ENCODE assay signal across 17 mouse cellular contexts in genomic region chr14:99152683-99153082, GRCm38 (mm10).
"Had no signal": no experiment of that assay in that cellular context is flagged by ENCODE, and none has a peak within 500 bp of the region (broad histone marks: within the 10 kb centered on the region; RNA-seq: fewer than 3 reads in every experiment).

No protein-coding gene starts in this region.

- H3K27ac ChIP-seq: macrophage; midbrain, embryonic 13.5 days; midbrain, embryonic 15.5 days; neural tube, embryonic 12.5 days had no signal

- DNase-seq: lung, adult 18-20 months; lung, embryonic 14.5 days; lung, postnatal 10 days; lung, postnatal 36 days; right cerebral cortex, adult 18-20 months; right cerebral cortex, postnatal 25 days; right cerebral cortex, postnatal 4 days; spleen, adult 18-20 months; thymus, adult 18-20 months; thymus, postnatal 14 days; thymus, postnatal 36 days had no signal

- H3K4me2 ChIP-seq: lung, embryonic 14.5 days; midbrain, embryonic 11.5 days; midbrain, embryonic 13.5 days; midbrain, embryonic 15.5 days; neural tube, embryonic 12.5 days had no signal

- H3K9me3 ChIP-seq: megakaryocyte, embryonic 14.5 days; midbrain, embryonic 13.5 days; midbrain, embryonic 15.5 days; neural tube, embryonic 12.5 days had no signal

- H3K27me3 ChIP-seq: megakaryocyte, embryonic 14.5 days; midbrain, embryonic 13.5 days; midbrain, embryonic 15.5 days; neural tube, embryonic 12.5 days had no signal

- H3K4me1 ChIP-seq: midbrain, embryonic 15.5 days; neural tube, embryonic 12.5 days had no signal

- H3K4me3 ChIP-seq: megakaryocyte, embryonic 14.5 days; midbrain, embryonic 13.5 days; midbrain, embryonic 15.5 days; neural tube, embryonic 12.5 days had no signal

- ATAC-seq: midbrain, embryonic 13.5 days; midbrain, embryonic 15.5 days had no signal

- H3K9ac ChIP-seq: lung, embryonic 14.5 days; midbrain, embryonic 13.5 days; midbrain, embryonic 15.5 days; neural tube, embryonic 12.5 days had no signal
